Mouse (Mus musculus) small intestine, adult 2 months (tissue): ENCODE results near the gene Col1a1.

Experiments used
- CTCF ChIP-seq: fragments of 200-500 bp; IDR thresholded peaks from 2 replicates; pipeline ENCODE4 v1.5.1; 2012; ENCODE audit warnings: low read depth, mild to moderate bottlenecking, control low read depth, inconsistent platforms, low read length, moderate library complexity, mixed read lengths; ENCODE audit not compliant: insufficient replicate concordance, insufficient read length; ENCODE audit errors: extremely low read depth
- POLR2A ChIP-seq: fragments of 200-500 bp; IDR thresholded peaks from 2 replicates; pipeline ENCODE4 v1.6.1; 2012; ENCODE audit warnings: low read depth, mild to moderate bottlenecking, control low read depth, inconsistent platforms, low read length, moderate library complexity

DNA sequence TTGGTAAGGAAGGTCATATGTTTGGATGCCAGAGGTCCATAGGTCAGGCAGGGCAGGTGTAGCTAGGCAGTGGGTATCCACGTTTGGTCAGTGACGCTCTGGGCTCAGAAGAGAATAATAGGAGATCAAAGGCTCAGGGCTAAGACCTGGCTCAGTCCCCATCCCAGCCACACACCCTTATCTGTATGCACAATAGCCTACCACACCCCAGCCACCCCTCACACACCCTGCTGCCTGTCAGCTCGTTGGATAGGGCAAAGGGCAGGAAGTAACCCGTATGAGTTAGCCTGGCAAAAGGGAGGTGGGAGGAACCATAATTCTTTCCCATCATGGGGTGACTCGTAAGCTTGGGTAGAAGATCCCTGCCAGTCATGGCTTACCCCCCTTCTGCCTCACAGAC lies 61.6 kb downstream of the Col1a1 start:
- no peak for TF ChIP-seq CTCF
- TF ChIP-seq POLR2A = no peak
